Mouse (Mus musculus): Measurements from ENCODE around the gene Gna13. TPM values are rescaled to one million over a fixed set of nuclear protein-coding genes. Genes with fewer than 3 reads are reported as not detected.
A peak's percentile ranks its signal among the peaks of the same experiment; 100 is the strongest.

The Gna13 gene
- total RNA-seq, 2 experiments from 2014 or later = 40.1 to 46.5 TPM

- ATAC-seq (replicated peaks; ENCODE audit: low FRiP score, poor library complexity, severe bottlenecking) = no peak
Measured at GRCm38 (mm10) chr11:109417472-109418040, 54.9 kb downstream of the Gna13 start.

- ATAC-seq (replicated peaks; ENCODE audit: low FRiP score, poor library complexity, severe bottlenecking) = no peak
Measured at GRCm38 (mm10) chr11:109419461-109419860, 56.8 kb downstream of the Gna13 start.

GRCm38 (mm10) chr11:109419961-109420566, 57.4 kb downstream of the Gna13 start:
- no peak for ATAC-seq (replicated peaks; ENCODE audit: low FRiP score, poor library complexity, severe bottlenecking)

DNA sequence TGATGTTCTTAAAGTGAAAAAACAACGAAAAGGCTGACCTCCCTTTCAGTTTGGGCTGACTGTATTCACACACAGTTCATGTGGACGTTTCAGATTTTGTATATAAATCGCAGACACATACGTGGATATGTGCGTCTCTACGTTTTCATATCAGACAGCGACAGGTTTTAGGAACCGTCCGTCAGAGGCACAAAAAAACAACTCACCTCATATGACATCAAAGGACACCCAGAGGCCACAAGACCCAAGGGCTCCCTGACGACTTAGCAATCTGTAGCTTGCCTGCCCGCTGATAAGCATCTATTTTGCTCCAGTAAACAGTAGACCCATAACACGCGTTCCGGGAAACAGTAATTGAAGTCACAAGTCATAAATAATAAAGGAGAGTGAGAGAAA, 57.9 kb downstream of the Gna13 start:
- no peak for ATAC-seq (replicated peaks; ENCODE audit: low FRiP score, poor library complexity, severe bottlenecking)

DNA sequence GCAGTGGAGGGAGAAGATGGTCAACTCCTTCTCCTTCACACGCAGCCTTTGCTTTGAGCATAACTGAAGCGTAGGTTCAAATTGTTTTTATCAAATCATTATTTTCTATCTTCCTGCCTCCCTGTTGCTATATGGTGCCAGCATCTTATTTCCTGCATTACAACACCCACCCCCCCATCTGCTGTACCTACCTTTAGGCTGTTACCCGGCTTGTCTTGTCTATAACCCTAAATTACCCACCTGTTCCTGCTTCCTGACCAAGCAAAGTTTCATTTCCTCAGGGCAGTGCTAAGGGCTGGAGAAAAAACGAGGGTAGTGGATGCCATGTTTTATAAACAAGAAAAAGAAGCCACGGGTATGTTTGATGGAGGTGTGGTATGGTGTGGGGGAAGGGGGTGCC, 58.6 kb downstream of the Gna13 start:
- ATAC-seq (replicated peaks; ENCODE audit: low FRiP score, poor library complexity, severe bottlenecking) = no peak

DNA sequence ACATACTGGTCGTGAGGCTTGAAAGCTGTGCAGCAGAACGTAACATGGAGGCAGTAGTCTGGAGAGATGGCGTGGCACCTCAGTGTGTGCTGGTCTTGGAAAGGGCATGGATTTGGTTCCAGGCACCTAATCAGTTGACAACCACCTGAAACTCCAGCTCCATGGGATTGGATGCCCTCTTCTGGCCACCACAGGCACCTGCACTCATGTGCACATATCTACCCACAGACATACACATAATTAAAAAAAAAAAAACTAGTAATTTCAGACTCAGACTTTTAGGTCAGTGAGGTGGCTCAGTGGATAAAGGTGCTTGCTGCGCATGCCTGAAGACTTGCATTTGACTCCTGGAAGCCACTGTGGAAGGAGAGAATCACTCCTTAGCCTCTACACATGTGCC, 59.6 kb downstream of the Gna13 start:
- no peak for ATAC-seq (replicated peaks; ENCODE audit: low FRiP score, poor library complexity, severe bottlenecking)

- no peak for ATAC-seq (replicated peaks; ENCODE audit: low FRiP score, poor library complexity, severe bottlenecking)
Measured at GRCm38 (mm10) chr11:109423294-109423693, 60.7 kb downstream of the Gna13 start.

DNA sequence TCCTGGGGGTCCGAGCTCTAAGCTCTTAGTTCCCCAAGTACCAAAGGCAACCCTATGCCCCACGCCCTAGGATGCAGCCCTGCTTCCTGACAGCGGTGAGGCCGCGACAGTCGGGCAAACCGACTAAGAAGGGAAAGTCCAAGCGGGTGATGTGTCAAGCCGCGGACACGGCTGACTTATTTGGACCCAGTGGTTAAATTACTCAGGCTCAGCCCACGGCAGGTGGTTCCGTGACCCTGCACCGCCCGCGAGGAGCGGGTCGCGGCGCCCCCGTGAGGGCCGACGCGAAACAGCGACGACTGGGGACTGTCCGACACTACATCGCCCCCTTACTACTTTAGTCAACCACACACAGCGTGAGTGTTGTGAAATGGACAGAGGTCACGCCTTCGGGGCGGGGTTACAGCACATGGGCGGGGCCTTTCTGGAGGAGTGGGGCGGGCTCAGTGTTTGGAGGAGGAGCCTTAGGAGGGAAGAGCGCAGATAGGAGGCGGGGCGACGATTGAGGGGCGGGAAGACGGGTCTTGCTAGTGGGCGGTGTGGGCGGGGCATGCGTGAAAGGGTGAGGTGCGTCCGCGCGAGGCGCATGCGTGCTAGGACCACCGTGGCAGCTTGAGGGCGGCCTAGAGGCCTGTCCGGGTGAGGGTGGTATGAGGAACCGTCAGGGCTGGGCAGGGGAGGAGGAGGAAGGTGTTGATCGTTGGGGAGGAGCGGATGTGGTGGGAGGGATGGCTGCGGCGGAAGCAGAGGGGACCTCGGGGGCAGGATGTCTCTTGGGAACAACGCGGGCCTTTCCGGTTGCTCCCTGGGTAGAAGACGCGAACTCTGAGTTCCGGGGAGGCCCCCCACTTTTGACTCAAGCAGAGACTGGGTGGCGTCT, 63.0 kb downstream of the Gna13 start, which contains the start of gene Amz2:
TSS of gene Amz2 (plus strand) at position 555 of the 880 bp plus-strand sequence.
- peak; percentile 91 for ATAC-seq (replicated peaks; ENCODE audit: low FRiP score, poor library complexity, severe bottlenecking)

DNA sequence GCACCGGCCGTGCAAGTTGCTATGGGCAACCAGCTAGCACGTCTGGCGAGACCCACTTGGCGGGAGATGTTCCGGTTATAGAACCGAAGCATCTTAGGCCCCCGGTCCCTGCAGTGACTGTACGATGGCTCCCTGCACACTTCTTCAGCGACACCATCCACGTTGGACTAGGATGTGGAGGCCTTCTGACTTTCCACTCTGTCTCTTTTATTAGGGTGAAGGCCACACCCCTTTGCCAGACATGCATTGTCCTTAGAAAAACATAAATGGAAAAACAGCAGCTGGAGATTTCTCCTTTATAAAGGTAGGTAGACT, 63.6 kb downstream of the Gna13 start:
- no peak for ATAC-seq (replicated peaks; ENCODE audit: low FRiP score, poor library complexity, severe bottlenecking)

DNA sequence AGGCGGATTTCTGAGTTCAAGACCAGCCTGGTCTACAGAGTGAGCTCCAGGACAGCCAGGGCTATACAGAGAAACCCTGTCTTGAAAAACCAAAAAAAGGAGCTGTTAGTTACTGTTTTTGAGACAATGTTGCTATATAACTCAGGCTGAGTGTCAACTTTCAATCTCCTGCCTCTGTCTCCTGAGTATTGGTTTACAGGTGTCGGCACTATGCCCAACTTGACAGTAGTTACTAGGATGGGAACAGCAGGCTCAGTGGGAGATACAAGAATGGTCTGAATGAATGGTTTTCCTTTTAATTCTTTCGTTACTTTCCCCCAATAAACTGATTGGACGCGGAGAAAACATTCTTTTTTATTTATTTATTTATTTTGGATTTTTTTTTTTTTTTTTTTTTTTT, 64.7 kb downstream of the Gna13 start:
- ATAC-seq (replicated peaks; ENCODE audit: low FRiP score, poor library complexity, severe bottlenecking) = no peak

DNA sequence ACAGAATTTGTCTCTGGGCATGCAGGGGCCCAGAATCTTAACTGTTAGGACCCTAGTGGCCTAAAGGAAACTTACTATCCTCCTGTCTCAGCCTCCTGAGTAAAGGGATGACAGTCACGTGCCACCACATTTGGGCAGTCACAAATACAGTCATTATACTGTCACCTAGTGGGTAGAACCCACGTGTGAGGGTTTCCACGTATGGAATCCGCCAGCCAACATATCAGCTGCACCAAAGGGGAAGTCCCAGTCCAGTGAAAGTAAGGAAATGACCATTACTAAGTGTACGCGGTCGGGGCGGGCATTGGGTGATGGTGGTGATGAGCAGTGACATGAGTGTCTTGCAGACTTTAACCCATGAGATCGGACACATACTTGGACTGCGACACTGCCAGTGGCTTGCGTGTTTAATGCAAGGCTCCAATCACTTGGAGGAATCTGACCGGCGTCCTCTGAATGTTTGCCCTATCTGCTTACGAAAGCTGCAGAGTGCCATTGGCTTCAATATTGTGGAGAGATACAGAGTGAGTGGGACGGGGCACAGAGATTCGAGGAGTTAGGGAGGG, 71.7 kb downstream of the Gna13 start:
- ATAC-seq (replicated peaks; ENCODE audit: low FRiP score, poor library complexity, severe bottlenecking) = no peak

DNA sequence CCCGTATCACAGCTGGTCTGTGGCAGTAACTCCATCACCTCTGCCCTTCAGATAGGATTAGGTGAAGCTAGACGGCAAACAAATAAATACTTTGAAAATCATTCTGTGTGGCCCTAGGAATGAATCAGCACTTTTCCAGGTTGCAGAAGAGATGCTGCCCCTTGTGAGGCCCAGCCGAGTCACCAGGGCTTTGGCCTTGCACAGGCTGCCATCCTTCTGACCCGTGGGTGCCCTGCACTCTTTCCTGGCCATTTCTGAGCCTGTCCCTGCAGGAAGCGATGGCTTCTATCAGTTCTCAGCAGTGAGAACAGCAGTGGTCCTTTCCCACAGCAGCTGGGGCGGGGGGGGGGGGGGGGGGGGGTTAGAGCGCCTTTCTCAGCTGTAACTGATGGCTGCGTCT, 74.3 kb downstream of the Gna13 start:
- ATAC-seq (replicated peaks; ENCODE audit: low FRiP score, poor library complexity, severe bottlenecking) = no peak

- ATAC-seq (replicated peaks; ENCODE audit: low FRiP score, poor library complexity, severe bottlenecking) = no peak
Measured at GRCm38 (mm10) chr11:109439209-109439608, 76.6 kb downstream of the Gna13 start.

DNA sequence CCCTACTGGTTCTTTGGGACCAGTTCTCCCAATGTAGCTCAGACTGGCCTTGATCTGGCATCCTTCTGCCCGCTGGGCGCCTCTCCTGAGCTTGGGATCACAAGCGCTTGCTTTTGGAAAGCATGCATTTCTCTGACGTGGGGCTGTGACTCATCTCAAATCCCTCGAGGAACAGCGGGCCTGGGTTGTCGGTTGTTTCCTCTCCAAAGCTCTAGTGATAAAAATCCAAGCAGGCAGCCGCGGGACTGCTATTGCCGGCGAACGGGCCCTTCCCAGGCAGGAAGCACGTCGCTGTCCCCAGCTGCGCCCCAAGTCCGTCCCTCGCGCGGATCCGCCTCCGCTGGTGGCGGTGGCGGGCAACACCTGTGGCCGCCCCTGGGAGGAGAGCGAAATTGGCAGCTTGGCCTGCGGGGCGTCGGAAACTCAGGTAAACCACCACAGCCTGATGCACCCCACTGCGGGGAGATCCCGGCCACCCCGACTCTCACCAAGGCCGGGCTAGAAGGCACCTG, 77.3 kb downstream of the Gna13 start:
- peak; percentile 78 for ATAC-seq (replicated peaks; ENCODE audit: low FRiP score, poor library complexity, severe bottlenecking)

DNA sequence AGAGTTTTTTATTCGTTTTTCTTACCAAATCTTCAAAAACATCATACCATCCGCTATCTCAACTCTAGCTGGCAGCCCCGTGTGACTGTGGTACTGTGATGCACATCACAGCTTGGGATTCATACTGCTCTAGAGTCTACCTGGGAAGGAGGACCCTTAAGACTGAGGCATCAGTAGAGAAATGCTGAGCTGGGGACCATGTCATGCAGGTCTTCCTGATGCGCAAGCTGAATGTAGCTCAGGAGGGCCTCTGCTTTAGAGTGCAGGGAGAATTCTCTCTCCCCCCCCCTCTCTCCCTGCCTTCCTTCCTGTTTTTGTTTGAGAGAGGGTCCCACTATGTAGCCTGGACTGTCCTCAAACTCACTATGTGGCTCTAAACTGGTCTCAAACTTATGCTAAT, 78.0 kb downstream of the Gna13 start:
- ATAC-seq (replicated peaks; ENCODE audit: low FRiP score, poor library complexity, severe bottlenecking) = no peak

GRCm38 (mm10) chr11:109441119-109441518, 78.5 kb downstream of the Gna13 start:
- peak; percentile 61 for ATAC-seq (replicated peaks; ENCODE audit: low FRiP score, poor library complexity, severe bottlenecking)

GRCm38 (mm10) chr11:109442166-109442730, 79.6 kb downstream of the Gna13 start:
- no peak for ATAC-seq (replicated peaks; ENCODE audit: low FRiP score, poor library complexity, severe bottlenecking)

- no peak for ATAC-seq (replicated peaks; ENCODE audit: low FRiP score, poor library complexity, severe bottlenecking)
Measured at GRCm38 (mm10) chr11:109443468-109444263, 81.0 kb downstream of the Gna13 start.

DNA sequence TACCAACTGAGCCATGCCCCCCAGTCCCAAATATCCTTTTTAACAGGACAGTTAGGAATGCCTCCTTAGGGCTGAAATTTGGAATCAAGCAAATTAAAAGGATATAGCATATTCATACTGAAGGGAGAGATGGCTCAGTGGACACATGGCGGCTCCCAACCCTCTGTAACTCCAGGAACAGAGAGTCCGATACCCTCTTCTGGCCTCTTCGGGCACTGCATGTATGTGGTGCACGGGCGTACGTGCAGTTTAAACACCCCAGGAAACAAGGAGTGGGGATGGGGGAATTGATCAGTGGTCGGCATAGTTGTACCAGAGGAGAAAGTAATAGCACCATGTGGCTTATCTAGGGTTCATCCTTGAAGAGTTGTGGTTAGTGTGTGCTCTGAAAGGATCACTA, 82.0 kb downstream of the Gna13 start:
- 0 out of 2 replicates have a peak, but pooled peaks have one; percentile 60 for ATAC-seq (replicated peaks; ENCODE audit: low FRiP score, poor library complexity, severe bottlenecking)

All from erythroid progenitor cell, adult 5-6 weeks (primary cell).